Mouse (Mus musculus) stomach, embryonic 14.5 days (tissue): ENCODE data around the gene Mrpl12. TPM values are rescaled to one million over a fixed set of nuclear protein-coding genes. Genes with fewer than 3 reads are reported as not detected.

Experiments used
- ATAC-seq: fragments of 200-750 bp; cut with Nextera tagmentation; 2 replicates; pipeline ENCODE4 v1.8.0; 2017; ENCODE audit warnings: low read depth, moderate TSS enrichment; ENCODE audit not compliant: insufficient number of reproducible peaks, insufficient read depth, low FRiP score
- H3K27ac ChIP-seq: fragments of 300-500 bp; sonication (generic); 2 replicates; pipeline ENCODE4 v1.5.1; 2014; ENCODE audit warnings: mild to moderate bottlenecking, low read length, moderate library complexity, mixed read lengths
- H3K27me3 ChIP-seq: fragments of 300-500 bp; sonication (generic); 2 replicates; pipeline ENCODE4 v1.6.1; 2014; ENCODE audit warnings: low read length, control low read depth, mixed read lengths; ENCODE audit not compliant: control insufficient read depth, insufficient read depth
- H3K36me3 ChIP-seq: fragments of 300-500 bp; sonication (generic); 2 replicates; pipeline ENCODE4 v1.6.1; 2014; ENCODE audit warnings: mild to moderate bottlenecking, control low read depth, low read length, moderate library complexity, mixed read lengths; ENCODE audit not compliant: control insufficient read depth, insufficient read depth
- H3K4me1 ChIP-seq: fragments of 300-500 bp; sonication (generic); 2 replicates; pipeline ENCODE4 v1.6.1; 2014; ENCODE audit warnings: low read length, control low read depth, mixed read lengths; ENCODE audit not compliant: control insufficient read depth, insufficient read depth
- H3K4me2 ChIP-seq: fragments of 300-500 bp; sonication (generic); replicated peaks from 2 replicates; pipeline ENCODE4 v1.6.1; 2014; ENCODE audit warnings: low read depth, low read length, control low read depth
- H3K4me3 ChIP-seq: fragments of 300-500 bp; sonication (generic); 2 replicates; pipeline ENCODE4 v1.5.1; 2014; ENCODE audit warnings: low read depth, low read length, control low read depth
- H3K9ac ChIP-seq: fragments of 300-500 bp; sonication (generic); replicated peaks from 2 replicates; pipeline ENCODE4 v1.6.1; 2014; ENCODE audit warnings: low read depth, mild to moderate bottlenecking, control low read depth, low read length, moderate library complexity, mixed read lengths
- H3K9me3 ChIP-seq: fragments of 300-500 bp; sonication (generic); 2 replicates; pipeline ENCODE4 v1.6.1; 2016; ENCODE audit warnings: low read depth, low read length, control low read depth; ENCODE audit not compliant: control insufficient read depth
- WGBS: fragments of 180-500 bp; shearing (Covaris S2); extraction: QIAGEN DNeasy Blood & Tissue Kit; methylation state at CpG from one replicate; pipeline ENCODE4 v1.1.7; 2014; 5-methylcytosine and 5-hydroxymethylcytosine counted together
- polyA plus RNA-seq: library from polyadenylated mRNA; unstranded; fragments of >200 nt; fragmentation: Nextera tagmentation; extraction: Ambion mirVana; gene quantifications from 2 replicates; pipeline ENCODE4 v1.2.1, GENCODE M21; 2014

The Mrpl12 gene
- polyA plus RNA-seq, 1 experiment from 2014 or later = 153 TPM

DNA sequence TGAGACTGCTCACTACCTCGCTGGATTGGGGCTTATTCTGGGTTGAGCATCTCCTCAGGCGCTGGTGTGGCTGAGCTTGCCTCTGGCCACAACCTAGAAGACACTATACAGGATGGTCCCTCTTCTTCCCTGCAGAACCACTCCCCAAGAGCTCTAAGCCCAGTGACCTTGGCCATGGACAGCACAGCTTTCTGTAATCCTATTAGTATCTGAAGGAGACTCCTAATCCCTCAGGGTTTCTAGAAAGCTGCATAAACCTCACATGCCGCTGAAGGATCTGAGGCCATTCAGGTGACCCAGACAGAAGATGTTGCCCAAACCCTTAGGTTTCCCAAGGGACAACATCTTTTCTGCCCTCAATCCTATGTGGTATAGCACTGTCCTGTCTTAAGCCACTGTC lies 32.2 kb upstream of the Mrpl12 start:
- Histone ChIP-seq H3K27ac (no peak overlapping the region), H3K36me3 (no peaks in the 10 kb centered on the region), H3K4me2 (no peak overlapping the region), H3K27me3 (no peaks in the 10 kb centered on the region), H3K4me3 (no peak overlapping the region), H3K9ac (no peak overlapping the region), H3K9me3 (no peaks in the 10 kb centered on the region), H3K4me1 (peaks cover 5% of the 10 kb centered on the region; the same call in 1 of the 2 replicates)
- ATAC-seq = no peak
- WGBS = 68% methylated on average over 3 of the region's 3 CpGs

DNA sequence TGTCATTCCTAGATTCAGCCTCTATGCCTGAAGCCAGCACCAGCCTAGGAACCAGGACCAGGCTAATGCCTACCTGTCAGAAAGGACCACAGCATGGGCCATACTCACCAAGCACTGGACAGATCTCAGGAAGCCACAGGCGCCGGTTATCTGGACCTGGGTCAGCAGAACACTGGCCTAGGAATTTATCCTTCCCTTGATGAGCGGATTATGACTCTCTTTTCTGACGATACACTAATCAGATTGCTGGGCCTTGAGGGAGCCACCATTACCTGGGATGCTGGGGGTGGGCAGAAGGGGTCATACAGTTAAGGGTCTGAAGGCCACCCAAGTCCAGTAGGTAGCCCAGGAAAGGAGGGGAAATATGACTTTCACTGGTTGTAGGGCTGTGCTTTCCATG lies 31.1 kb upstream of the Mrpl12 start, which contains the start of gene Pde6g:
Pde6g (minus strand) TSS at position 195 of the 400 bp plus-strand sequence.
- ATAC-seq = no peak
- H3K36me3 ChIP-seq = no peaks in the 10 kb centered on the region
- peaks cover 5% of the 10 kb centered on the region; the same call in 1 of the 2 replicates for H3K4me1 ChIP-seq
- 86% methylated on average over 4 of the region's 4 CpGs for WGBS
- no peak within 1 kb of the TSS for H3K27ac ChIP-seq
- no peak within 1 kb of the TSS for H3K4me2 ChIP-seq
- H3K9ac ChIP-seq = no peak within 1 kb of the TSS
- H3K4me3 ChIP-seq = no peak within 1 kb of the TSS
- no peaks in the 10 kb centered on the region for H3K27me3 ChIP-seq
- H3K9me3 ChIP-seq = no peaks in the 10 kb centered on the region

DNA sequence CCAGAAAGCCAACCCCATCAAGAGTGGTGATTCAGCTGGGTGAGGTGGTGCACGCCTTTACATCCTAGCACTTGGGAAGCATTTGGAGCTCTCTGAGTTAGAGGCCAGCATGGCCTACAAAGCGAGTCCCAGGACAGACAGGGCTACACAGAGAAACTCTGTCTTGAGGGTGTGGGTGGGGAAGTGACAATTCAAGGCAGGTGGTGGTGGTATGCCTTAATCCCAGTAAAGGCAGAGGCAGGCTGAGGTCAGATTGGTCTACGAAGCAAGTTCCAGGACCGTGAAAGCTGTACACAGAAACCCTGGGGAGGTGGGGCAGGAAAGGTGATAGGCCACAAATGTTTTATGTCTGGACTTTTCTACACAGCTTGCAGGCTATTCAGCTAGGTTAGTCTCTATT lies 29.4 kb upstream of the Mrpl12 start:
- Histone ChIP-seq H3K9me3 (no peaks in the 10 kb centered on the region), H3K4me3 (no peak overlapping the region), H3K27me3 (no peaks in the 10 kb centered on the region), H3K4me2 (no peak overlapping the region), H3K27ac (no peak overlapping the region), H3K9ac (no peak overlapping the region), H3K4me1 (peaks cover 16% of the 10 kb centered on the region), H3K36me3 (peaks cover 1% of the 10 kb centered on the region; the same call in 1 of the 2 replicates)
- no peak for ATAC-seq
- WGBS = 93% methylated on average over 4 of the region's 4 CpGs

DNA sequence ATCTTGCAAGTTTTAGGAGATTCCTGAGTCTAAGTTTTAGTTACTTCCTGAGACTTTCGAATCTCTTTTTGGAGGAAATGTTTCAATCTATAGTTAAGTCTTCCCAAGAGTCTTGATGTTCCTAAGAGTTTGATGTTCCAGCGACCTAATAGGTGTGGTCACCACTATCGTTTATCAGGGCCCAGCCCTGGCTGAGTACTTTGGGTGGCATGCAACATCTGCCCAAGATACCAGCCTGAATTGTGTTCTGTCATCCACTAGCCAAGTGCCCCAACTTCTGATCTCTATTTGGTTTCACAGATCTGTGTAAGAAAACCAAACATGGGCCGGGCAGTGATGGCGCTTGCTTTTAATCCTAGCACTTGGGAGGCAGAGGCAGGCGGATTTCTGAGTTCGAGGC lies 29.0 kb upstream of the Mrpl12 start:
- H3K4me3 ChIP-seq = no peak overlapping the region
- H3K9ac ChIP-seq = no peak overlapping the region
- no peak for ATAC-seq
- 90% methylated on average over 7 of the region's 7 CpGs for WGBS
- H3K27me3 ChIP-seq = no peaks in the 10 kb centered on the region
- H3K4me2 ChIP-seq = no peak overlapping the region
- peaks cover 16% of the 10 kb centered on the region for H3K4me1 ChIP-seq
- H3K9me3 ChIP-seq = no peaks in the 10 kb centered on the region
- H3K27ac ChIP-seq = no peak overlapping the region
- peaks cover 3% of the 10 kb centered on the region; the same call in 1 of the 2 replicates for H3K36me3 ChIP-seq

DNA sequence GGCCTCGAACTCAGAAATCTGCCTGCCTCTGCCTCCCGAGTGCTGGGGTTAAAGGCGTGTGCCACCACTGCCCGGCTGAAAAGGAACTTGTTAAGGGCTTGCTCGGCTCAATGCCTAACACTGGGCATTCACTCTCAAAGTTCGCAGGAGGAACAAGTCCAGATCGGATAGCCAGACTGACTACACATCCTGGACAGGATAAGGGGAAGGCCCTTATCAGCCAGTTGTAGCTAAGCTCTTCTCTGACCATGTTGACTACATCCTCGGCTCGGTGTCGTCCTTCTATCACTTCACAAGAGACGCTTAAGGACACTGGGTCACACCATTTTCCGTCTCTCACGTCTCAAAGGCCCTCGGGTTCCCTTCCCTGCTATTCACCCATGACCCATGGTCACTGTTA lies 27.0 kb upstream of the Mrpl12 start:
- no peak for ATAC-seq

GRCm38 (mm10) chr11:120457772-120458751 lies 26.4 kb upstream of the Mrpl12 start, which contains the start of the genes Oxld1 and Ccdc137:
Gene Oxld1 (minus strand): TSS chr11:120458068.
Gene Ccdc137 (plus strand): TSS chr11:120458115.
- peak within 1 kb of the TSS; percentile 94 for H3K4me2 ChIP-seq
- H3K36me3 ChIP-seq = peaks cover 21% of the 10 kb centered on the region
- no peaks in the 10 kb centered on the region for H3K27me3 ChIP-seq
- peak; percentile 88 for ATAC-seq
- peak within 1 kb of the TSS; percentile 75 for H3K9ac ChIP-seq
- H3K4me3 ChIP-seq = peak within 1 kb of the TSS; percentile 58
- 4% methylated on average over 62 of the region's 62 CpGs for WGBS
- peaks cover 16% of the 10 kb centered on the region for H3K4me1 ChIP-seq
- peak within 1 kb of the TSS; percentile 49; the same call in 1 of the 2 replicates for H3K27ac ChIP-seq
- no peaks in the 10 kb centered on the region for H3K9me3 ChIP-seq

More for the DNA sequence above, 27.0 kb upstream of the Mrpl12 start:
- Histone ChIP-seq H3K4me3 (peak overlapping the region; percentile 58), H3K4me2 (peak overlapping the region; percentile 94), H3K36me3 (peaks cover 16% of the 10 kb centered on the region), H3K27ac (peak overlapping the region; percentile 49; the same call in 1 of the 2 replicates), H3K27me3 (no peaks in the 10 kb centered on the region), H3K9me3 (no peaks in the 10 kb centered on the region), H3K9ac (peak overlapping the region; percentile 75), H3K4me1 (peaks cover 16% of the 10 kb centered on the region)
- WGBS = 34% methylated on average over 14 of the region's 14 CpGs

DNA sequence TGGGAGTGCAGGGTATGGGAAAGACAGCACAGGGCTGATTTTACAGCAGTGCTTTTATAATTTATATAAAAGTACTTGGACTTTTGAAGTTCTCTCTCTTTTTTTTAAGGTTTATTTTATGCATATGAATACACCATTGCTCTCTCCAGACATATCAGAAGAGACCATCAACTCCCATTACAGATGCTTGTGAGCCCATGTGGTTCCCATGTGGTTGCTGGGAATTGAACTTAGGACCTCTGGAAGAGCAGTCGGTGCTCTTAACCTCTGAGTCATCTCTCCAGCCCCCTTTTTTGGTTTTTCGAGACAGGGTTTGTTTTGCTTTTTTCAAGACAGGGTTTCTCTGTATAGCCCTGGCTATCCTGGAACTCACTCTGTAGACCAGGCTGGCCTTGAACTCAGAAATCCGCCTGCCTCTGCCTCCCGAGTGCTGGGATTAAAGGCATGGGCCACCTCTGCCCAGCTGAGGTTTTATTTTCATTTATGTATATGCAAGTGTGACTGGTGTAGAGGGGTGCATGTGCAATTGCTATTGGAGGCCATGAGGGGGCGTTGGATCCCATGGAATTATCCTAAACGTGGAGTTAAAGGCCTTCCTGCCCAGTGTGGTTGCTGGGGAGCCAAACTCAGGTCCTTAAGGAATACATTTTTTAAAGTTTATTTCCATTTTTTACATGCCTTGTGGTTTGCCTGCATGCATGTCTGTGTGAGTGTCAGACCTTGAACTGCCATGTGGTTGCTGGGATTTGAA lies 25.4 kb upstream of the Mrpl12 start:
- no peak for ATAC-seq
- Histone ChIP-seq H3K27me3 (no peaks in the 10 kb centered on the region), H3K9ac (peak overlapping the region; percentile 75), H3K9me3 (no peaks in the 10 kb centered on the region), H3K4me1 (peaks cover 16% of the 10 kb centered on the region), H3K4me3 (peak overlapping the region; percentile 58), H3K27ac (no peak overlapping the region), H3K36me3 (peaks cover 23% of the 10 kb centered on the region), H3K4me2 (peak overlapping the region; percentile 94)
- WGBS = 64% methylated on average over 6 of the region's 6 CpGs

DNA sequence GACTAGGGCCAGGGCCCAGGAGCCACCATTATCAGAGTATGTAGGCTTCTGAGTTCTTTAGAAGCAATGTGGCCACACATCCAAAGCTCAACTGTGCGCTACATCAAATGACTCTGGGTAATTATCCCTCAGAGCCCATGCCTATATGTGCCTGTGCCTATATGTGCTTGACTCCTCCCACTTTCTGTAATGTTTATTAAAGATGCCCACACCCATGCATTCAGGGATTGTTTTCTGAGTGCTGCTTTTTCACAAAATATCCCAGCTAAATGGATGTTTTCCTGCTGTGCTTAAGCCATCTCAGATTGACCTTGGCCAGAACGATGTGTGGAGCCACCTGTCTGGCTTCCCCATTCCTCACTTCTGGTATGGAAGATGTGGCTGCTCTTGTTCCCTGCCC lies 20.9 kb upstream of the Mrpl12 start:
- H3K27ac ChIP-seq = no peak overlapping the region
- no peaks in the 10 kb centered on the region for H3K9me3 ChIP-seq
- no peak overlapping the region for H3K4me2 ChIP-seq
- no peak overlapping the region for H3K9ac ChIP-seq
- H3K4me1 ChIP-seq = peaks cover 23% of the 10 kb centered on the region
- no peaks in the 10 kb centered on the region for H3K27me3 ChIP-seq
- 91% methylated on average over 2 of the region's 2 CpGs for WGBS
- ATAC-seq = no peak
- no peak overlapping the region for H3K4me3 ChIP-seq
- H3K36me3 ChIP-seq = peaks cover 29% of the 10 kb centered on the region
